Mouse (Mus musculus) left cerebral cortex, adult 18-20 months (tissue): ENCODE data around the gene Hgf. TPM values are rescaled to one million over a fixed set of nuclear protein-coding genes. Genes with fewer than 3 reads are reported as not detected.

Experiments
- DNase-seq, 2 experiments: peaks; one replicate each; pipeline ENCODE4 v3.0.0; 2021 to 2022; ENCODE audit warnings: low spot score in 2 of 2, mixed read lengths in 1 of 2
- long read RNA-seq, 2 experiments: library from polyadenylated mRNA; stranded (forward); transcript quantifications; one replicate each; pipeline ENCODE4 v2.0.0; 2021
- total RNA-seq, 2 experiments: library from RNA; stranded (reverse); gene quantifications; 2 replicates each; pipeline ENCODE4 v1.2.3; 2021

Gene Hgf
- total RNA-seq, result 1 to 10 TPM; 8.6 to 9.9 TPM
- long read RNA-seq, experiment 1, partial matches to known transcripts, result 2 of 4 reads
- long read RNA-seq, experiment 1, other reads (novel, unspliced or antisense), result 0 of 4 reads
- long read RNA-seq, experiment 2, partial matches to known transcripts, result 2 of 3 reads
- long read RNA-seq, experiment 2, other reads (novel, unspliced or antisense), result 1 of 3 reads

DNA sequence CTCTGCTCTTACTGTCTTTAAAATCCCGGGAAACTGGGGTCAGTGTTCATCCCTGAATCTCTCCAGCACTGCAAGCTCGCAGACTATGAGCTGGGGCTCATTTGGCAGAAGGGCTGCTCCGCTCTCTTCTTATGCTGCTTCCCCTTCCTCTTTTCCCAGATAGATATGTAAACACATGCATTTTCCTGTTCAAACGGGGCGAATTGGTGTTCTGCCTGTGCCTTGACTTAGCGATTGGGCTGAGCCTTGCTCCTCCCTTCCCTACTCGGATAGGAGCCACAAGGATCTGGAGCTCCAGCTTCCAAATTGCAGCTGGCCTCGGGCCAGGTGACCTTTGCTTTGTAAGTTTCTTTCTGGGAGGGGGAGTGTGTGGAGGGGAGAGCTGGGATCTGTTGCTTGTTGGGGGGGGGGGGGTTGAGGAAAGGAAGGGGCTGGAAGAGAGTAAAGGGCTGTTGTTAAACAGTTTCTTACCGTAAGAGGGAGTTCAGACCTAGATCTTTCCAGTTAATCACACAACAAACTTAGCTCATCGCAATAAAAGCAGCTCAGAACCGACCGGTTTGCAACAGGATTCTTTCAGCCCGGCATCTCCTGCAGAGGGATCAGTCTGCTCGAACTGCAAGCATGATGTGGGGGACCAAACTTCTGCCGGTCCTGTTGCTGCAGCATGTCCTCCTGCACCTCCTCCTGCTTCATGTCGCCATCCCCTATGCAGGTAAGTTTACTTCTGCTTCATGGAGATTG, at the start of gene Hgf:
Gene Hgf (plus strand): TSS at position 192 of the 744 bp plus-strand sequence.
- DNase-seq, result peak; percentile 8 to 15

DNA sequence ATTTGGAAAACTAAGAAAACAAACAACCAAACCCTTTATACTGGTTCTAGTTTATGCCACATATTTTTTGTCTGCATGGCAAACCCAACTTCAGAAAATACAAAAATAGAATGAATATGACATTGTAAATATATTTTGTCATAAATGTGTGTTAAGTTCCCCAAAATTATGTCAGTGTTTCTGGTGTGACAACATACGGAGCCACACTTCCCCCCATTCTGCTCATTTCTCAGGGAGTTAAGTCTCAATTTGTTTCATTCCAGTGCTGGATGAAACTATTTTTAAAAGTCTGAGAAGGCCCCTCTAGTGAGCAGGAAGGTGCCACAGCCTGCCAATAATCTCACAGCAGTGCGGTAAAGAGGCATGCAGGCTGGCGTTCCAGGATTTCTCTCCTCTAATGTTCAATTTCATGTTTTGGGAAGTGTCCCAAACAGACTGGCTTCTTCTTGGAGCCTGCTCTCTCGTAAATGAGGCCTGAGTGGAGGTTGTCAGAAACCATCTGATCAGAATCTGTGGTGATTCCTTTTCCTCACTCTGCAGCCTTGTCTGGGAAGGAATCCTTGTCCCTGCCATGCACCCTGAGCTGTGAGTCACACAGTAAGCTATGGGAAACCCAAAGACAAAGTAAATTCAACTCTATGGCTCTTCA, 46.5 kb upstream of the Hgf start:
- no peak for DNase-seq

DNA sequence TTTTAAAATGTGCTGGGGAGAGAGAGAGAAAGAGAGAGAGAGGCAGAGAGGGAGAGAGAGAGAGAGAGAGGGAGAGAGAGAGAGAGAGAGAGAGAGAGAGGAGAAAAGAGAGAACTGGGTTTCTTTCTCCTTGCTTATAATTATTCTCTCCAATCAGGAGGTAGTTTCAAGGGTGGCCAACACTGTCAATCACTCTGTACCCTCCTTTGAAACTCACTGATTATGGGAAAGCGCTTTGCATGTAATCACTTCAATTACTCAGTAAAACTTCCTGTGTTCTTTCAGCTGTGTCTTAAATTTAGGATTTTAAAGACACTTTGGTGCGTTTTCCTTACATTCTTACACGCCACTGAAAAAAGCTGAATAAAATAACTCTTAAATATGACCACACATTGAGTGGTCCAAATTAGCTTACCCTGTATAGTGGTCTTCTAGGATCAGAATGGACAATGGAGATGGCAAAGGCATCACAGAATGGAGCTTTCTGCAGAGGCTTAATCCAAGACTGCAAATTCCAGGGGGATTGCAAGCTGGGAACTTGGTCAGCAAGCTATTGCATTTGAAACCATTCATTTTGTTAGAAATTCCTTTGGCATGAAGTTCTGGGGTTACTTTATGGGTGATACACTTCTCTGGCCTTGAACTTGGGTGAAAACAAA, 21.5 kb upstream of the Hgf start:
- no peak for DNase-seq

DNA sequence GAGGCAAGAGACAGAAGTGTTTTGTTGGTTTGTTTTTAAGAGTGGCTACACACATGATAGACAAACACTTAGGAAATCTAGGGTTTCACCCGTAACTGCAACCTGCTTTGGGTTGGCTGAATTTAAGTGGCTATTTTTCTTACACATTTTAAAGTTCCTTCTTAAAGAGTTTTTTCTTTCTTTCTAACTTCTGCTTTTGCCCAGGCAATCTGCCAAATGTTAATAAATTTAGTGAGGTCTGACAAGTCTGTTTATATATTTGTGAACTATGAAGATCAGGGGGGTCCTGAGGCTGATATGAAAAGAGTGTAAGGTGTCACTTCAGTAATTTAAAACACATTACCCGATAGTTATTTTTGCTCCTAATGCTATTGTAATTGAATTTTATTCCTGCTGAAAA, 15.2 kb upstream of the Hgf start:
- DNase-seq, result no peak

DNA sequence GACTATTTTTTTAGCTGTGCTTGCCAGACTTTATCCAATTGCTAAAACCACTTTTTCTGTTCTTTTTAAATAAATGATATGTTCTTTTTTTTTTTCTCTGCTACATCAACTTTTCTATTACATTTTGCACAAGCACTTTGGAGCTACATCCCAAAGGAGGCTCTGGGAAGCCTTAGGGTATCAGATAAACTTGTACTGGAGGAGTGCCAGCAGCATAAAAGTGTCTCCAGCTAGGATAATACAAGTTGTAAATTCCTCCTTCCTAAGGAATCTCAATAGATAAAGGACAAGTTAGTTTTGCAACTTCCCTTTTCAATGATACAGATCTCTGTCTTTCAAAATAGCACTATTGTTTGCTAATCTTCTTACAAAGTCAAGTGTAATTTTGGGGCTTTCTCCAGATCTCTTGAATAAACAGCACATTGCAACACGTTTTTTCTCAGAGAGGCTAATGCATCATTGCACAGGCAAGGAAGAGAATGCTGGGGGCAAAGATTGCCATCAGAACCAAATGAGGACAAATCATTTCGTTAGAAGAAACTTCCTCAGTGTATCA, 11.7 kb upstream of the Hgf start:
- no peak for DNase-seq

DNA sequence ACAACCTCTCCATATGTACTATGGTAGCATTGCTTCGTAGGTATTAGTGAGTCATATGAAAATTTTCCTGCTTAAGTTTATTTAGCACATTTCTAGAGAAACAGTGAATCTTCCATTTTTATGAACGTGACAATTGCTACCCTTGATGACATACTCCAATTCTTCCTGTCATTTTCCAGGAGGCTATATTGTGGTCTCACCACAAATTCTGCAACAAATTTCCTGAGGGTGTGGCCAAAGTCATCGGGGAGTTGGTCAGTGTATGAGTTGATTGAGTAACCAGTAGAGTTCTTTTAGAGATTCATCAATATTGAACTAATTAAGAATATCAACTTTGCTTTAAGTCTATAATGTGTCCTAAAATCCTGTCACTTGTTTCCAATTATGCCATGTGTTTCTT, 5.8 kb upstream of the Hgf start:
- no peak for DNase-seq

DNA sequence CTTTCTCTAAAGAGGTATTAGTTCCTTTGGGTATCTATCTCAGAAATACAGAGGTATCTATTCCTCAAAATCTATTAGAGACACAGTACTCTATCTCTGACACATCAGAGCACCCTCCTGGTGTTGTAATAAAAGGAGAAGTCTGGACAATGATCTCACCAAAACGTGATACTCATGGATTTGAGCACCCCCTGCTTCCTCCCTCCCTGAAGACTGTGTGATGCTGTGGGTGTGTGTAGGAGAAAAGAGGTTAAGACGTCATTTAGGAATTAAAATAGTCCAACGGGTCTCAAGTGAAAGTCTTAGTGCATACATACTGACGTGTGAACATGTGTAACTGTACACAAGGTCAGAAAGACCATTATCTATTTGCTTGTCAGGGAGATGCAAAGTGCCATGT, 648 bp upstream of the Hgf start:
- no peak for DNase-seq

DNA sequence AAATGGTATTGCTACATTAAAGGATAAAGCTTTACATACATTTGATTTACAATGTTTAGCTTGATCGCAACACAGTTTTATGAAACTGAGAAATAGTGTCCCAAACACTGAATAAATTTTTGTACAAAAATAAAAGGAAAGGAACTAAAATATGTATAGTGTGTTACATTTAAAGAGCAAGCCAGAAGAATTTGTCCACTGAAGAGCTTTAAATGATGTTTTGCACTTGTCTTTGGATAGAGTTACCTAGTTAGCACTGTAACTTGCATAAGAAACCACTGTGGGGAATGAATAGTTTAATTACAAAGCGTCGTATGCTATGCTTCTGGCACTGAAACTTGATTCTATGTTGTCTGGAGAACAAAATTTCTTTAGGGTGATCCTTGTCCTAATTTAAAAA, 7.0 kb downstream of the Hgf start:
- no peak for DNase-seq

DNA sequence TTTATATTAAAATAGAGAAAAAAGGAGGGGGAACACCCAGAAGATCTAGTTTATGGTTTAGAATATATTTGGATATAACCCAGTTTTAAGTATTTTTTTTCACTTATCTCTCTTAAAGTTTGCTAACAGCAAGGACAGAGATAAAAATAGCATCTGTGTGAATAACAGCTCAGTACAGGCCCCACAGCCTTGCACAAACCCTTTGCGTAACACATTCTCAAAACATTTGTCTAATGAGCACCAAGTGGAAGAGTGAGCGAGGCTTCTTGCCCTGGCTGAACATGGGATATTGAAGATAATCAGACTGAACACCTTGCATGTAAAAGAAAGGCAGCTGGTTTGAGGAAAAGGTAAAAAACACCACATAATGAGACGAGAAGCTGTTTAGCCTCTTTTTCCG, 15.7 kb downstream of the Hgf start:
- no peak for DNase-seq

DNA sequence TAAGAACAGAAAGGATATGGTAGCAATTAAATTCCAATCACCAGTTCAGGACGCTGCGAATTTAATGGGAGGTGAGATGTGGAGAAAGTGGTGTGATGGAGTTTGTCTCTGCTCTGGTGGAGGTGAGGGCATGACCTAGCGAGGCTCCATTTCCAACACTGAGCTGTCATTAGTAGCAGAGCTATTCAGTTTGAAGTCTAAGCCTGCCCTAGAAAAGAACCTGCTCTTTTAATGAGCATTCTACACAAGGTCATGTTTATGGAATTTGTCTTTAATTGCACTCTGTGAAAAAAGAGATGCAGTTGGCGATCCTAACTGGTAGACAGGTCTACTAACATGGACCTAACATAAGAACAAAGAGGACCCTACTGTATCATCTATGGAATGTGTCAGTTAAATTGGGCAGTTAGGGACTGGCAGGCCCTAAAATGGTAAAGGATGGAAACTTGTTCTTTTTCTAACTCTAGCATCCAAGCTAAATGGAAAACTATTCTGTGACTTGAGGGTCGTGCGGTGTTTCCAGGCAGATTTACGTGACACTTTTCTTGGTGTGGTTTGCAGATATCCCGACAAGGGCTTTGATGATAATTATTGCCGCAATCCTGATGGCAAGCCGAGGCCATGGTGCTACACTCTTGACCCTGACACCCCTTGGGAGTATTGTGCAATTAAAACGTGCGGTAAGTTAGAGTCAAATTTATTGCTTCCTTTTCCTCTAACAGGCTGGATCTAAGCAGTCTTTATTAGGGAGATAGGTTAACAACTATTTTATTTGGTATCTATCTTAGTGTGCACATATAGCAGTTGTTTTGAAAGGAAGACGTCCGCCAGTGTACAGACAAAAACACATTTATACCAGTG, 24.8 kb downstream of the Hgf start:
- no peak for DNase-seq

DNA sequence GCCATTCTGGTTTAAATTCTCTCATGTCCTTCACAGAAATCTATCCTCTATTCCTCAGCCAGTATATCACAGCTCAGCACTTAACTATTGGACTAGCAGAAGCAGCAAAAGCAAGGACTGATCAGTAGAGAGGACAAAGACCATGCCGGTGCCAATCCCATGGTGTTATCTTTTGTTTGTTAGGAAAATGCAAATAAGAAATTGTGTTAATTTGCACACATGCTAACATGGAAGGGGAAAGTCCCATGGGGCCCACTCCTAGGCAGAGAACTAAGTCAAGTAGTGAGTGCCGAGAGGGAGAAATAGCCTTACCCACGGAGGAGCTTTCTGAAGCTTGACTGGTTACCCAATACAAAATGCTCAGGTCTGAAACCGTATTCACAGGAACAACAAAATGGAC, 42.4 kb downstream of the Hgf start:
- DNase-seq, result no peak

DNA sequence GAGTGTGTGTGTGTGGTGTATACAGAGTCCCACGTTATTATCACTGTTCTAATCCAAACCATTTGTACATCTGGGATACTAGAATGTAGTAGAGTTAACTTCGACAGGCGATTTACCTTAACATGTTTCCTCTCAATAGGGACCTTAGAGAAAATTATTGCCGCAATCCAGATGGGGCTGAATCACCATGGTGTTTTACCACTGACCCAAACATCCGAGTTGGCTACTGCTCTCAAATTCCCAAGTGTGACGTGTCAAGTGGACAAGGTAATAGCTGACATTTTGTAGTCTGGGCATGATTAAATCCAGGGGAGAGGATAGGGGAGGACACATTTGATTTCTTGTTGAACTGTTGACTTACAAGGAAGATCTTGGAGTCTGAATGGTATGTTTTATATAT, 44.7 kb downstream of the Hgf start:
- DNase-seq, result no peak

DNA sequence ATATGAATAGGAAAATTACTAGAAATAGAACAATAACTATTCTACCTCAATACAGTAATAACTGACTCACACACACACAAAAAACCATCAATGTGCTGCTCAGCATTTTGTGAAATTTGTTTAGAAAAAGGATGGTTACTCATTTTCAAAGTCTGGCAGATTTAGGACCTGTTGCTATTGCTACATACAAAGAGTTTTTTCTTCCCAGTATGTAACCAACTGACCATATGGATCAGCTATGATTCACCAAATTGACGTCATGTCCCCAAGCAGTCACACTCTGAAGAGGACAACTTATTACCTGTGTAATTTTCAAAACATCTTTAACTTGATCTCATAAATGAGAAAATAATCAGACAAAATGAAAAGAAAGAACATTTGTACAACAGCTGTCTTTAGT, 48.2 kb downstream of the Hgf start:
- no peak for DNase-seq

DNA sequence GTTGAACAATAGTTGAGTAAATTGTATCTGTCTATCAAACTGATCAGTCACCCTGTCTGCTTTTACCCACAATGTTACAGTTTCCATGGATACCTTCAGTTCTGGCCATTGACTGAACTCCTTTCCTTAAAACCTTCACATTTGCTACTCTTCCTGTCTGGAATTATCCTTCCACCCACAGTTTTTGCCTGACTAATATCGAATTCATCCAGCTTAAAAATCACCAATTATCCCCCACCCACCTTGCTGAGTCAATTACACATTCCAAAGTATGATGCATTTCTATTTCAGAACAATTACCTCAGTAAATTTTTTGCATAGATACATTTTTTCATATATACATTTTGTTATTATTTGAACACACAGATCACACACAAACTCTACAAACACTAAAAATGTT, 79.7 kb downstream of the Hgf start:
- no peak for DNase-seq

DNA sequence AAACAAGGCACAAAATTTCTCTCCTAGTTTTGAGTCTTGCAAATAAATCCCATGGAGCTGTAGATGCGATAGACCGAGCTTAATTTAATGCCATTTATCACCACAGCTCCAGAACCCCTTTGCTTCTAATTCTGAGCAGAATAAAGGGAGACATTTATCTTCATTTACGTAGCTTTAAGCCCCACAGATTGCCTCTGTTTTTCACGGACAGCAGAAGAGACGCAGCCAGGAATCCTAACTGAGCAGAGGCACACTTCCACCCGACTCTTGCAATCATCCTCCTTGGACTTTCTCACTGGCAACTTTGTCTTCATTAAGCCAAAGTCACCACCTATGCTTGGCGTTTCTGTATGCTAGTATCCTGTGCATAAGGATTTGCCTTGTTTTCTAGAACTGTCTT, 93.1 kb downstream of the Hgf start:
- DNase-seq, result no peak

DNA sequence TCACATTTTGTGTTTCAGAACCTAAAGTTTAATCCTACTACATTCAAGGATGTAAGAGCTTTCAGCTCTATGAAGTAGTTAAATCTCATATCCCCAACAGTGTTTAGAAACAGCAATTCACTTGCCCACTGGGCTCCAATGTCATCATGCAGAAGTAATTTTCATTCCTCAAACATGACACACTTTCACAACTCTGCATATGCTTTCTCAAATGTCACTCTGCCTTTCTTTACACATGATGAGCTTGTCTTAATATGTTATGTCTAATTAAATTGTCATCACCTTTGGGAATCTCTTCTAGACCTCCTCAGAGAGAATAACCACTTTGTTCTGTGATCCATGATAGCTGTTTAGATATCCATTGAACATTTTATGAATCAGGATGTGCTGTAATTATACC, 94.4 kb downstream of the Hgf start:
- DNase-seq, result no peak

DNA sequence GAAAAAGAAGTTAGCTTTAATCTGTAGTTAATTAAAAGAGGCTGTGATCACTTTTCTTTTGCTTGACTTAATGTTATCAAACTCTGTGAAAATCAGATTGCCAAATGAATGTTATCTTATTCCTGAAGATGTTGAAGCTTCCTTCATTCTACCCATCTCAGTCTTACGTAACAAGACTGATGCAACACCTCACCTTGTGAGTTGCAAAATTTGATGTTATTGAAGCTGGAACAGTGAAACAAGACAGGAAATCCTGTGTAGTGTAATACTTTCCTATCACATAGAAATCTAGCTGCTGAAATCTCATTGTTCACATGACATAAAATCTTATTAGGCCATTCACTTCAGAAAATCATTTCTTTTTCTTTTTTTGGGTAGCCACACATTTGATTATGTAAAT, 96.9 kb downstream of the Hgf start:
- DNase-seq, result no peak

DNA sequence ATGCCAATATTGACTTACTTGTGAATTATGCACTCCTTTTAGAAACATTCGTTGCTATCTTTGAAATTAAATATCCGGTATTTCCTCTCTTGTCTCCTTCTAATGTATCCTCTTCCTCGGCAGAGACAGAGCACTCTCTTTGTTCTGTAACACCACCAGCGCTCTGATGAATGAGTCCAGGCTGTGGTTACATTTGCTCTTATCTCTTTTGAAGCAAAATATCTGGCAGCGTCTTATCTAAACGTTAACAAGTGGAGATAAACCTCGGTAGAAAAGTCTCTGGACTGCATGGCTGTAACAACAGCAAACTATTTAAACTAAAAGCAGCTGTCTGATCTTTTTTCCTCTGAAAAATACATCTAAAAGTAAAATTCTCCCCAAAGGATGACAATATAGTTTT, 100.7 kb downstream of the Hgf start:
- no peak for DNase-seq
